Mouse (Mus musculus): ENCODE measurements around the gene Pitx1. TPM values are rescaled to one million over a fixed set of nuclear protein-coding genes. Genes with fewer than 3 reads are reported as not detected.

Pitx1 gene
- polyA plus RNA-seq, 1 experiment from 2014 or later: 1.0 TPM

Other genes starting within 250 kb of the Pitx1 start
- gene B4galt7, start 236.3 kb downstream of the Pitx1 start, polyA plus RNA-seq (2015; fragmentation: Nextera tagmentation; extraction: Ambion mirVana): 42.7 and 46.1 TPM in 2 replicates
- 102 and 112 TPM in 2 replicates for gene Caml, start 213.2 kb downstream of the Pitx1 start, polyA plus RNA-seq (2015; fragmentation: Nextera tagmentation; extraction: Ambion mirVana)
- gene Ddx46, start 201.2 kb downstream of the Pitx1 start, polyA plus RNA-seq (2015; fragmentation: Nextera tagmentation; extraction: Ambion mirVana): 25.7 and 28.3 TPM in 2 replicates
- gene B230219D22Rik, start 143.1 kb downstream of the Pitx1 start, polyA plus RNA-seq (2015; fragmentation: Nextera tagmentation; extraction: Ambion mirVana): 82.3 and 84.5 TPM in 2 replicates
- 143 and 149 TPM in 2 replicates for gene Txndc15, start 121.5 kb downstream of the Pitx1 start, polyA plus RNA-seq (2015; fragmentation: Nextera tagmentation; extraction: Ambion mirVana)
- 17.5 and 20.0 TPM in 2 replicates for gene Pcbd2, start 108.8 kb downstream of the Pitx1 start, polyA plus RNA-seq (2015; fragmentation: Nextera tagmentation; extraction: Ambion mirVana)
- 0.19 TPM in 1 of 2 replicates, not detected in the other for gene Catsper3, start 51.6 kb downstream of the Pitx1 start, polyA plus RNA-seq (2015; fragmentation: Nextera tagmentation; extraction: Ambion mirVana)